Comparison of ENCODE assay signal across 19 mouse cellular contexts in genomic region chr10:50584721-50585120, GRCm38 (mm10).
"Had no signal": no experiment of that assay in that cellular context is flagged by ENCODE, and none has a peak within 500 bp of the region (broad histone marks: within the 10 kb centered on the region; RNA-seq: fewer than 3 reads in every experiment).

No protein-coding gene starts in this region.

- DNase-seq: kidney, adult 2 months; kidney, postnatal 10 days; kidney, postnatal 36 days; layer of hippocampus, postnatal 36 days; liver, embryonic 13.5 days; lung, adult 2 months; lung, postnatal 14 days; midbrain, embryonic 14.5 days; right cerebral cortex, adult 18-20 months; right cerebral cortex, postnatal 14 days; right cerebral cortex, postnatal 4 days; thymus, postnatal 25 days had no signal

- H3K36me3 ChIP-seq: kidney, embryonic 15.5 days; liver, embryonic 13.5 days; neural tube, embryonic 12.5 days; neural tube, embryonic 15.5 days had no signal

- ATAC-seq: hindbrain, postnatal 0 days; inflammation-experienced regulatory T-cells, adult 6 months had no signal

- H3K9ac ChIP-seq: kidney, embryonic 15.5 days; liver, embryonic 13.5 days; neural tube, embryonic 12.5 days; neural tube, embryonic 15.5 days had no signal

- H3K4me3 ChIP-seq: kidney, embryonic 15.5 days; left cerebral cortex, adult 2 months; liver, embryonic 13.5 days; neural tube, embryonic 12.5 days; neural tube, embryonic 15.5 days had no signal

- H3K9me3 ChIP-seq: kidney, embryonic 15.5 days; liver, embryonic 13.5 days; neural tube, embryonic 12.5 days; neural tube, embryonic 15.5 days had no signal

- H3K4me1 ChIP-seq: kidney, embryonic 15.5 days; liver, embryonic 13.5 days; neural tube, embryonic 12.5 days; neural tube, embryonic 15.5 days had no signal

- H3K4me2 ChIP-seq: kidney, embryonic 15.5 days; liver, embryonic 13.5 days; midbrain, embryonic 11.5 days; neural tube, embryonic 12.5 days; neural tube, embryonic 15.5 days had no signal

- H3K27ac ChIP-seq: hindbrain, postnatal 0 days; kidney, embryonic 15.5 days; left cerebral cortex, adult 2 months; liver, embryonic 13.5 days; neural tube, embryonic 12.5 days; neural tube, embryonic 15.5 days had no signal

- H3K27me3 ChIP-seq: kidney, embryonic 15.5 days; liver, embryonic 13.5 days; neural tube, embryonic 12.5 days; neural tube, embryonic 15.5 days had no signal
